Mouse (Mus musculus): Measurements from ENCODE around the gene Plekhg2. TPM values are rescaled to one million over a fixed set of nuclear protein-coding genes. Genes with fewer than 3 reads are reported as not detected.

Gene Plekhg2
- polyA plus RNA-seq, 1 experiment from 2014 or later = 76.1 TPM

DNA sequence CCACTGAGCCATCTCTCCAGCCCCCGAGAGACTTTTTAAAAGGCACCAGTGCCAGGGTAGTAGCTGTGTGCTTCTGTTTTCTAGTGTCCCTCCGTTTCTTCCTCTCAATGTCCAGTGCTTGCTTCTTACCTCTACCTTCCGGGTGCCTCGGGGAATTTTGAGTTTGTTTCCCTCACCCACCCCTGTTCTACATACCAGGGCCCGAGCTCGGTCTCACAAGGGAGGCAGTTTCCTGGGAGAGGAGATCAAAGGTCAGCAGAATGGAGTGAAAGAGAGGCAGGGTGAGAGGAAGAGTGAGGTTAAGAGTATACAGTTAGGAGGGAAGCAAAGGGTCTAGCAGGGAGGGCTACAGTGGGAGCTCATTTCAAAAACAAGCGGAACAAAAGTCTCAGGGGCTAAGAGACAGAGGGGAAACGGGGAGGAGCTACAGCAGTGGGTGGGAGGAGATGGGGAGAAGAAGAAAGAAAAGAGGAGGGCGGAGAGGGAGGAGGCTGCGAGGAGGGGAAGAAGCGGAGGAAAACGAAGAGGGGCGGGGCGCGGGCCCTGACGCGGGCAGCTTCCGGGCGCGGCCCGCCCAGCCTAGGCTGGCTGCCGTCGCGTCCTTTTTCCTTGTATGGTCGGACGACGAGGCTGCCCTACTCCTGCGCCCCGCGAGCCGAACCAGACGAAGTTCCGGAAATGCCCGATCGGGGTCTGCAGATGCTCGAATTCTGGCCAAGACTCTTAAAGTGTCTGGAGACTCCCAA lies 3.0 kb upstream of the Plekhg2 start:
- H3K9me3 ChIP-seq (replicated peaks) = no peaks in the 10 kb centered on the region
- H3K4me2 ChIP-seq (replicated peaks) = peak overlapping the region; percentile 87
- 1% methylated on average over 35 of the region's 36 CpGs for WGBS
- H3K4me3 ChIP-seq (replicated peaks) = peak overlapping the region; percentile 81
- ATAC-seq (ENCODE audit: insufficient number of reproducible peaks, low FRiP score, low TSS enrichment, low read depth) = peak; percentile 60
- H3K27ac ChIP-seq (replicated peaks) = peak overlapping the region; percentile 98
- peaks cover 8% of the 10 kb centered on the region; the same call in 1 of the 2 replicates for H3K36me3 ChIP-seq
- H3K4me1 ChIP-seq = peaks cover 69% of the 10 kb centered on the region
- H3K27me3 ChIP-seq = no peaks in the 10 kb centered on the region
- peak overlapping the region; percentile 44 for H3K9ac ChIP-seq

DNA sequence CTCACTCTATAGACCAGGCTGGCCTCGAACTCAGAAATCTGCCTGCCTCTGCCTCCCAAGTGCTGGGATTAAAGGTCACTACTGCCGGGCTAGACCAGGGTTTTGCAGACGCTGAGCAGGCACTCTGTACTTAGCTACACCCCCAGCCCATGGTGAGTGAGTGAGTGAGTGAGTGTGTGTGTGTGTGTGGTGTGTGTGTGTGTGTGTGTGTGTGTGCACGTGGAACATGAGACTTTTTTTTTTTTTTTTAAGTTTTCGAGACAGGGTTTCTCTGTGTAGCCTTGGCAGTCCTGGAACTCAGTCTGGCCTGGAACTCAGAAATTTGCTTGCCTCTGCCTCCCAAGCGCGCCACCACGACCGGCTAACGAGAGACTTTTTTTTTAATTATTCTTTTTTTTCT lies 2.2 kb upstream of the Plekhg2 start:
- Histone ChIP-seq H3K9me3 (replicated peaks) (no peaks in the 10 kb centered on the region), H3K27ac (replicated peaks) (peak overlapping the region; percentile 98), H3K9ac (0 out of 2 replicates have a peak overlapping the region, but pooled peaks have one; percentile 42), H3K4me1 (peaks cover 69% of the 10 kb centered on the region), H3K4me3 (replicated peaks) (no peak overlapping the region), H3K27me3 (no peaks in the 10 kb centered on the region), H3K36me3 (peaks cover 13% of the 10 kb centered on the region; the same call in 1 of the 2 replicates), H3K4me2 (replicated peaks) (peak overlapping the region; percentile 87; the same call in 1 of the 2 replicates)
- WGBS = 67% methylated on average over 10 of the region's 10 CpGs
- ATAC-seq (ENCODE audit: insufficient number of reproducible peaks, low FRiP score, low TSS enrichment, low read depth) = no peak

DNA sequence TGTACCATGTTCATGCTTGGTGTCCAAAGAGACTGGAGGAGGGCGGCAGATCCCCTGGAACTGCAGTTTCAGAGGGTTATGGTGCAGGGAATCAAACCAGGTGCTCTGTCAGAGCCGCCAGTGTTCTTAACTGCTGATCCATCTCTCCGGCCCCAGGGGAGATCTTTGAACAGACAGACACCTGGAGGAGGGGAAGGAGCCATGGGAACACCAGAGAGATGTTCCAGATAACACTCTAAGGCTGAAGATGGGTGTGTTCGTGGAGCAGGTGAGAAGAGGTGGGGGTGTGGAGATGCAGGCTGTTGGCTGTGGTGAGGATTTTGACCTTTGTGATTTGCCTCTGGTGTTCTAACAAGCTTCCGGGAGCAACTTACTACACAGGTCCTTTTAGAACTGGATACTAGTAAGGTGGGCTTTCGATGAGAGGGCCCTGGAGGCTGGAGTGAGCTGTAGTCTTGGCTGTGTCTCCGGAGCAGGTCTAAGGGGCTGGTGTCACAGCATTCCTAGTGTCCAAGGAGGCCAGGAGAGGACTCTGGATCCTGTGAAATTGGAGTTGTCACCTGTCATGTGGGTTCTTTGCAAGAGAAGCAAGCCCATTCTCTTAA lies 1.6 kb upstream of the Plekhg2 start:
- peak overlapping the region; percentile 94 for H3K27ac ChIP-seq (replicated peaks)
- H3K4me2 ChIP-seq (replicated peaks) = no peak overlapping the region
- ATAC-seq (ENCODE audit: insufficient number of reproducible peaks, low FRiP score, low TSS enrichment, low read depth) = no peak
- H3K36me3 ChIP-seq = peaks cover 20% of the 10 kb centered on the region
- no peak overlapping the region for H3K9ac ChIP-seq
- 65% methylated on average over 7 of the region's 7 CpGs for WGBS
- no peaks in the 10 kb centered on the region for H3K27me3 ChIP-seq
- H3K4me3 ChIP-seq (replicated peaks) = no peak overlapping the region
- H3K9me3 ChIP-seq (replicated peaks) = no peaks in the 10 kb centered on the region
- H3K4me1 ChIP-seq = peaks cover 69% of the 10 kb centered on the region

DNA sequence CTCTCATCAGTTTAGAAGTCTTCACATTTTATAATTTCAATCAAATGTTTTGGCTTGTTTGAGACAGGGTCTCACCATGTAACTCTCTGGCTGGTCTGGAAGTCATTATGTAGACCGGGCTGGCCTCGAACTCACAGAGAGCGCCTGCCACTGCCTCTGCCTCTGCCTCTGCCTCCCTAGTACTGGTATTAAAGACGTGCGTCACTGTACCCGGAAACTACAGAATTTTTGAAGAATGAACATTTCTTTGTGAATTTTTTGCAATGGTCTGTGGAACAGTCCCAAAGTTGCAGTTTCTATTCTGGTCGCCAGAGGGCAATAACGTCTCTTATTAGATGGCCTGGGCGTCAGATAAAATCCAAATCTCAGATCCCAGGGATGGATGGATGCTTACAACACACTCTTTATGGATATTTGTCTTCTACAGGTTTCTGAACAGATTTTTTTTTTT lies 757 bp upstream of the Plekhg2 start:
- peaks cover 28% of the 10 kb centered on the region for H3K36me3 ChIP-seq
- H3K4me3 ChIP-seq (replicated peaks) = peak overlapping the region; percentile 83
- peak overlapping the region; percentile 49 for H3K4me2 ChIP-seq (replicated peaks)
- ATAC-seq (ENCODE audit: insufficient number of reproducible peaks, low FRiP score, low TSS enrichment, low read depth) = peak; percentile 26
- H3K9ac ChIP-seq = no peak overlapping the region
- H3K27ac ChIP-seq (replicated peaks) = peak overlapping the region; percentile 94
- H3K27me3 ChIP-seq = no peaks in the 10 kb centered on the region
- H3K4me1 ChIP-seq = peaks cover 67% of the 10 kb centered on the region
- under 1% methylated on average over 9 of the region's 9 CpGs for WGBS
- no peaks in the 10 kb centered on the region for H3K9me3 ChIP-seq (replicated peaks)

DNA sequence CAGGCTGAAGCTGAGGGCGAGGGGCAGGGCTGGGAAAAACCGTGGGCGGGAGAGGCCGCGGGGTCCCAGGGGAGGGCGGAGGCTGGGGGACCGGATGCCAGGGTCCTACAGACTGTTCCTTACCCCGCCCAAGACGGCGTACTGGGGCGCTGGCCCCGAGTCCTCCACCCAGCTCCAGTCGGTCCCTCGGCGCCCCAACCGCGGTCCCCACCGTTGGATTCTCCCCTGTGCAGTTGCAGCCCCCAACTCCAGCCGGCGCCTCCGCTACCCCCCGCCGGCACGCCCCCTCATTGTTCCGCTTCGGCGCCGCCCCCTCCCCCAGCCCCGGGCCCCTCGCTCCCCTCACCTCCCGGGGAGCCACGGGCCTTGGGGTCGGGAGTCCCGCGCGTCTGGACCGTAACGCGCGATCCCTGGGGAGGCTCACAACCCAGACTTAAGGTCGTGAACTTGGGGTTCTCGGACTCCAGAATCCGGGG lies 847 bp downstream of the Plekhg2 start:
- H3K4me1 ChIP-seq = peaks cover 53% of the 10 kb centered on the region
- H3K9ac ChIP-seq = peak overlapping the region; percentile 82
- H3K36me3 ChIP-seq = peaks cover 36% of the 10 kb centered on the region
- peak overlapping the region; percentile 82 for H3K4me2 ChIP-seq (replicated peaks)
- peak overlapping the region; percentile 83 for H3K4me3 ChIP-seq (replicated peaks)
- peak overlapping the region; percentile 98 for H3K27ac ChIP-seq (replicated peaks)
- no peaks in the 10 kb centered on the region for H3K9me3 ChIP-seq (replicated peaks)
- WGBS = under 1% methylated on average over 35 of the region's 43 CpGs
- no peak for ATAC-seq (ENCODE audit: insufficient number of reproducible peaks, low FRiP score, low TSS enrichment, low read depth)
- no peaks in the 10 kb centered on the region for H3K27me3 ChIP-seq

DNA sequence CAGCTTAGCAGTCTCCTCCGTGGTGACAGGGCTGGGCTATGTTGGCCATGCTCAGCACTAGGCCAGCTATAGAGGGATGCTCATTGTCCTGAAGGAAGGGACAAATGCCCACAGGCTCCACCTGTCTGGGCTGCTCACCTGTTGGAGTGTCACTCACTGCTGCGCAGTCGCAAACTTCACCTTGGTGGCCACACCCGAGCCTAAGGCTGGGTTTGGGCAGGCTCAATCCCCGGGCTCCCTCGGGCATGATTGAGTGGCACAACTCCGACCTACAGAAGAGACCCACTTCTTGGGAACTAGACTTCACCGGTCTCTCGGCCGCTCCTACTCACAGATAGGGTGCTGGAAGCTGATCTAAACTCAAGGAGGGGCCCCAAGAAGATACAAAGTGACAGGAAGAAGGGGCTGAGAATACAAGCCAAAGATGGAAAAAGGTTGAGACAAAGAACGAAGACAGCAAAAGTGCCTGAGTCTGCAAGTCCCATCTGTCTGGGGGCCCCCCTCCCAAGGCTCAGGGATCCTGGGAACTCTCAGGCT lies 1.4 kb downstream of the Plekhg2 start:
- H3K36me3 ChIP-seq = peaks cover 41% of the 10 kb centered on the region
- peak overlapping the region; percentile 83 for H3K4me3 ChIP-seq (replicated peaks)
- H3K27ac ChIP-seq (replicated peaks) = peak overlapping the region; percentile 98
- peak overlapping the region; percentile 82 for H3K4me2 ChIP-seq (replicated peaks)
- peaks cover 48% of the 10 kb centered on the region for H3K4me1 ChIP-seq
- H3K27me3 ChIP-seq = no peaks in the 10 kb centered on the region
- no peaks in the 10 kb centered on the region for H3K9me3 ChIP-seq (replicated peaks)
- WGBS = 2% methylated on average over 11 of the region's 11 CpGs
- ATAC-seq (ENCODE audit: insufficient number of reproducible peaks, low FRiP score, low TSS enrichment, low read depth) = no peak
- peak overlapping the region; percentile 82 for H3K9ac ChIP-seq

DNA sequence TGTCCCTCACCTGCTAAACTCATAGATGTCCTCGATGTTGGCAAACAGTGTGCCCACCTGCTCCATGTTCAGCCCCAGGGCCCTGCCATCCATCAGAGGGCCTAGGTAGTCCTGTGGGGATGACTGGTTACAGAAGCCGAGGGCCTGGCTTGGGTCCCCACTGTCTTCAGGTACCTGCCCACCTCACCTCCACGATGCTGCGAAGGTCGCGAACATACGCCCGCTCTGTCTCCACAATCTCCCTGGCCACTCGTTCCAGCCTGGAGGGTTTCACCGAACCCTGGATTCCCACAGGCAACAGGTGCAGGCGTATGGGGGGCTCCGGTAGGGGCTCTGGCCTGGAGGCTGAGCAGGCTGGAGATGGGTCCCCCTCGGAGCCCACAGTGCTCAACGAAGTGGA lies 2.3 kb downstream of the Plekhg2 start:
- WGBS = 88% methylated on average over 14 of the region's 14 CpGs
- peak overlapping the region; percentile 82 for H3K4me2 ChIP-seq (replicated peaks)
- H3K9ac ChIP-seq = 0 out of 2 replicates have a peak overlapping the region, but pooled peaks have one; percentile 4
- no peaks in the 10 kb centered on the region for H3K27me3 ChIP-seq
- peaks cover 43% of the 10 kb centered on the region for H3K4me1 ChIP-seq
- no peak for ATAC-seq (ENCODE audit: insufficient number of reproducible peaks, low FRiP score, low TSS enrichment, low read depth)
- H3K27ac ChIP-seq (replicated peaks) = no peak overlapping the region
- H3K36me3 ChIP-seq = peaks cover 51% of the 10 kb centered on the region
- no peaks in the 10 kb centered on the region for H3K9me3 ChIP-seq (replicated peaks)
- peak overlapping the region; percentile 83 for H3K4me3 ChIP-seq (replicated peaks)

DNA sequence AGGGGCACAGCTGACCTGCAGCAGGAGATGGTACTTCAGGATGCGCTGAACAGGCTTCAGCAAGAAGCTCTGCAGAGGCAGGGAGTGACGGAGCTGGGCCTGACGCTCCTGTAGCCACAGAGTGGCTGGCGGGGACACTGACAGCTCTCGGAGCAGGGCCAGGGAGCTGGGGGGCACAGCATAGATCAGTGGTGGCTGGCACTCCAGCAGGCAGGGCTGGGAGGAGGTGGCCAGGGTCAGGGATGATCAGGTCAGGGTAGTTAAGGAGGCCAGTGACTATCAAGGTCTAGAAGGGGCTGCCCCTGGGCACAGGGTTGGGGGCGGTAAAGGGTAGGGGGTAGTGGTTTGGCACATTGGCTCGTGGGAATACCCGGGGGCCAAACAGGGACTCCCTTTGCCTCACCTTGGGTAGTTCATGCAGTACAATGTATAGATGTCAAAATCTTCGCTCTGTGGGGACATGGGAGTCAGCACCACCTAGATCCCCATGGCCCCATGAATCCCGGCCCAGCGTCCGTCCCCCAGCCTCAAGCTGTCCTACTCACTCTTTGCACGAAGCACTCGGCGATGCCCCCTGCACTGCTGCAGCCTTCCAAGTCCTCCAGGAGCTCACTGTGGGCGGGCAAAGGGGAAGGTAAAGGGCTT lies 4.0 kb downstream of the Plekhg2 start:
- Histone ChIP-seq H3K4me1 (peaks cover 28% of the 10 kb centered on the region), H3K4me3 (replicated peaks) (no peak overlapping the region), H3K36me3 (peaks cover 68% of the 10 kb centered on the region), H3K4me2 (replicated peaks) (no peak overlapping the region), H3K9me3 (replicated peaks) (no peaks in the 10 kb centered on the region), H3K27ac (replicated peaks) (no peak overlapping the region), H3K27me3 (no peaks in the 10 kb centered on the region), H3K9ac (no peak overlapping the region)
- WGBS = 92% methylated on average over 16 of the region's 16 CpGs
- no peak for ATAC-seq (ENCODE audit: insufficient number of reproducible peaks, low FRiP score, low TSS enrichment, low read depth)

DNA sequence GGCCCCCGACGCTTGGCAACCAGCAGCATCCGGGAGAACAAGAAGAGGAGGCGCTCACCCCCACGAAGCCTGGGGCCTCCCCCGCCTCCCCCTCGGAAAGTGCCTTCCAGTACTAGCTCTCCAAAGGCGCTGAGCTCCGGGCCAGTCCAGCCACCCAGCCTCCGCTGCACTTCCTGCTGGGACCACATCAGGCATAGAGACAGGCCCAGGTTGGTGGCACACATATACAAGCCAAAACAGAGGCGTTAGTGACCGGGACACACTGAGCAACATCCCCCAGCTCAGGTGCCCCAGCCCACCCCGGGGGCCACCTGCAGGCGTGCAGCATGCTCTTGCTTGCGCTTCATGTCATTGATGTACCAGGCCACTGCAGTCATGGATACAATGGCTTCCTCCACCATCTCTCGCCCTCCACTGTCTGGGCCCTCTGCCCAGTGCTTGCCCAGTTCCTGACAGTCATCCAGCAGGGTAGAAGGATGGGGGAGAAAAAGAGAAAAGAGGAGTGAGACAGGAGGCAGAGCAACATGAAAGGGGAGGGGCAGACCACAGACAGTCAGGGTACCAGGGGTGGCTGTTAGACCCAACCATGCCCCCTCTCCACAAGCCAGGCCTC lies 4.6 kb downstream of the Plekhg2 start:
- ATAC-seq (ENCODE audit: insufficient number of reproducible peaks, low FRiP score, low TSS enrichment, low read depth) = no peak
- H3K4me2 ChIP-seq (replicated peaks) = no peak overlapping the region
- peaks cover 72% of the 10 kb centered on the region for H3K36me3 ChIP-seq
- H3K9ac ChIP-seq = no peak overlapping the region
- no peak overlapping the region for H3K4me3 ChIP-seq (replicated peaks)
- 92% methylated on average over 16 of the region's 16 CpGs for WGBS
- no peaks in the 10 kb centered on the region for H3K9me3 ChIP-seq (replicated peaks)
- H3K4me1 ChIP-seq = peaks cover 28% of the 10 kb centered on the region
- H3K27me3 ChIP-seq = no peaks in the 10 kb centered on the region
- no peak overlapping the region for H3K27ac ChIP-seq (replicated peaks)

DNA sequence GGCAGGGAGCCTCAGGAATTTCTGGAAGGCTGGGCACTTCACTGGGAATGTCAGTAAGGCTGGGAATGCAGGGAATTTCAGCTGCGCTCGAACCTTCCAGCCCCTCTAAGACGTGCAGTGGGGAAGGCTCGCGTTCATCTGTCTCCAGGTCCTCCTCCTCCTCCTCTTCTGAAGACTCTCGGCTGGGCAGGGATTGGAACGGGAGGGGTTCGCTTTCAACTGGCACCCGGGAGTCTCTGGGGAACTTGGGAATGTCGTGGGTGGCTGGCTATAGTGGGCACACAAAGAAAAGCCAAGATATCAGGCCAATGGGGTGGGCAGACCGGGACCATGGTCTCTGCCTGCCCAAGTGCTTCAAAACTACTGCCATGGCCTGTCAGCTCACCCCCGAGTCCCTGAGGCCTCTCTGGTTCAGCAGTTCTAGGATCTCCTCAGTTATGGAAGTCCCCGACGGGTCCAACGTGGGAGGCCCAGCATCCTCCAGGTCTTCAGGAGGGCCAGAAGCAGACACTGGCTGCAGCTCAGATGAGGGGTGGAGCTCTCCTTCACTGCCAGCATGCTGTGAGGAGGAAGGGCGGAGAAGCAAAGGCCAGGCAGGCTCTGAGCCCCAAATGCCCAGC lies 9.8 kb downstream of the Plekhg2 start:
- no peak overlapping the region for H3K27ac ChIP-seq (replicated peaks)
- H3K4me3 ChIP-seq (replicated peaks) = no peak overlapping the region
- WGBS = 90% methylated on average over 16 of the region's 16 CpGs
- H3K27me3 ChIP-seq = no peaks in the 10 kb centered on the region
- H3K4me2 ChIP-seq (replicated peaks) = no peak overlapping the region
- H3K9me3 ChIP-seq (replicated peaks) = no peaks in the 10 kb centered on the region
- no peak overlapping the region for H3K9ac ChIP-seq
- ATAC-seq (ENCODE audit: insufficient number of reproducible peaks, low FRiP score, low TSS enrichment, low read depth) = no peak
- H3K4me1 ChIP-seq = peaks cover 26% of the 10 kb centered on the region
- H3K36me3 ChIP-seq = peaks cover 86% of the 10 kb centered on the region

All from embryonic facial prominence, embryonic 15.5 days (tissue).